Mouse (Mus musculus): Measurements from ENCODE around the gene Epn2. TPM values are rescaled to one million over a fixed set of nuclear protein-coding genes. Genes with fewer than 3 reads are reported as not detected.
A peak's percentile ranks its signal among the peaks of the same experiment; 100 is the strongest.

Epn2 gene
- polyA plus RNA-seq, 1 experiment from 2014 or later: 22.5 TPM

- H3K4me1 ChIP-seq: peaks cover 41% of the 10 kb centered on the region
- H3K9me3 ChIP-seq: no peaks in the 10 kb centered on the region
- H3K27ac ChIP-seq: peak overlapping the region; percentile 75
- WGBS: 15% methylated on average over 20 of the region's 22 CpGs
- H3K27me3 ChIP-seq (ENCODE audit: poor library complexity, severe bottlenecking): peaks cover 39% of the 10 kb centered on the region
- no peaks in the 10 kb centered on the region for H3K36me3 ChIP-seq (replicated peaks)
- H3K4me3 ChIP-seq: peak overlapping the region; percentile 41
- DNase-seq (ENCODE audit: extremely low spot score, low spot score): peak; percentile 19
Observed at GRCm38 (mm10) chr11:61615686-61616522, 36.4 kb upstream of the Epn2 start.

GRCm38 (mm10) chr11:61614401-61614800 is 34.9 kb upstream of the Epn2 start:
- H3K27ac ChIP-seq: no peak overlapping the region
- H3K36me3 ChIP-seq (replicated peaks): no peaks in the 10 kb centered on the region
- no peaks in the 10 kb centered on the region; the same call in 1 of the 2 replicates for H3K9me3 ChIP-seq
- no peak overlapping the region for H3K4me3 ChIP-seq
- H3K4me1 ChIP-seq: peaks cover 27% of the 10 kb centered on the region
- no peak for DNase-seq (ENCODE audit: extremely low spot score, low spot score)
- 75% methylated on average over 5 of the region's 5 CpGs for WGBS
- H3K27me3 ChIP-seq (ENCODE audit: poor library complexity, severe bottlenecking): peaks cover 35% of the 10 kb centered on the region

- Histone ChIP-seq H3K4me1 (peaks cover 20% of the 10 kb centered on the region), H3K4me3 (no peak overlapping the region), H3K9me3 (no peaks in the 10 kb centered on the region; the same call in 1 of the 2 replicates), H3K36me3 (replicated peaks) (no peaks in the 10 kb centered on the region), H3K27me3 (ENCODE audit: poor library complexity, severe bottlenecking) (peaks cover 22% of the 10 kb centered on the region), H3K27ac (no peak overlapping the region)
- no peak for DNase-seq (ENCODE audit: extremely low spot score, low spot score)
- WGBS: 91% methylated on average over 4 of the region's 4 CpGs
Observed at GRCm38 (mm10) chr11:61612116-61612635, 32.7 kb upstream of the Epn2 start.

GRCm38 (mm10) chr11:61611197-61611596 is 31.7 kb upstream of the Epn2 start:
- DNase-seq (ENCODE audit: extremely low spot score, low spot score): no peak
- peaks cover 10% of the 10 kb centered on the region for H3K4me1 ChIP-seq
- no peaks in the 10 kb centered on the region for H3K36me3 ChIP-seq (replicated peaks)
- H3K4me3 ChIP-seq: no peak overlapping the region
- no peak overlapping the region for H3K27ac ChIP-seq
- 85% methylated on average over 3 of the region's 3 CpGs for WGBS
- H3K9me3 ChIP-seq: peaks cover 7% of the 10 kb centered on the region; the same call in 1 of the 2 replicates
- H3K27me3 ChIP-seq (ENCODE audit: poor library complexity, severe bottlenecking): peaks cover 13% of the 10 kb centered on the region

- no peaks in the 10 kb centered on the region for H3K36me3 ChIP-seq (replicated peaks)
- WGBS: 81% methylated on average over 4 of the region's 4 CpGs
- H3K9me3 ChIP-seq: peaks cover 7% of the 10 kb centered on the region; the same call in 1 of the 2 replicates
- H3K4me1 ChIP-seq: no peaks in the 10 kb centered on the region
- DNase-seq (ENCODE audit: extremely low spot score, low spot score): no peak
- H3K4me3 ChIP-seq: no peak overlapping the region
- no peaks in the 10 kb centered on the region for H3K27me3 ChIP-seq (ENCODE audit: poor library complexity, severe bottlenecking)
- H3K27ac ChIP-seq: no peak overlapping the region
Observed at GRCm38 (mm10) chr11:61608072-61608471, 28.6 kb upstream of the Epn2 start.

- Histone ChIP-seq H3K4me1 (no peaks in the 10 kb centered on the region), H3K27me3 (ENCODE audit: poor library complexity, severe bottlenecking) (no peaks in the 10 kb centered on the region), H3K9me3 (peaks cover 7% of the 10 kb centered on the region; the same call in 1 of the 2 replicates), H3K36me3 (replicated peaks) (no peaks in the 10 kb centered on the region), H3K27ac (no peak overlapping the region), H3K4me3 (no peak overlapping the region)
- DNase-seq (ENCODE audit: extremely low spot score, low spot score): no peak
- 88% methylated on average over 7 of the region's 7 CpGs for WGBS
Observed at GRCm38 (mm10) chr11:61602705-61603104, 23.2 kb upstream of the Epn2 start.

GRCm38 (mm10) chr11:61601465-61601864 is 22.0 kb upstream of the Epn2 start:
- no peak for DNase-seq (ENCODE audit: extremely low spot score, low spot score)
- no peak overlapping the region for H3K27ac ChIP-seq
- peaks cover 1% of the 10 kb centered on the region; the same call in 1 of the 2 replicates for H3K9me3 ChIP-seq
- WGBS: 64% methylated on average over 3 of the region's 3 CpGs
- no peaks in the 10 kb centered on the region for H3K36me3 ChIP-seq (replicated peaks)
- no peaks in the 10 kb centered on the region for H3K4me1 ChIP-seq
- no peaks in the 10 kb centered on the region for H3K27me3 ChIP-seq (ENCODE audit: poor library complexity, severe bottlenecking)
- no peak overlapping the region for H3K4me3 ChIP-seq

- Histone ChIP-seq H3K4me1 (no peaks in the 10 kb centered on the region), H3K9me3 (no peaks in the 10 kb centered on the region; the same call in 1 of the 2 replicates), H3K27me3 (ENCODE audit: poor library complexity, severe bottlenecking) (no peaks in the 10 kb centered on the region), H3K4me3 (no peak overlapping the region), H3K36me3 (replicated peaks) (no peaks in the 10 kb centered on the region), H3K27ac (no peak overlapping the region)
- WGBS: 68% methylated on average over 6 of the region's 6 CpGs
- no peak for DNase-seq (ENCODE audit: extremely low spot score, low spot score)
Observed at GRCm38 (mm10) chr11:61598367-61598766, 18.9 kb upstream of the Epn2 start.

- H3K9me3 ChIP-seq: no peaks in the 10 kb centered on the region; the same call in 1 of the 2 replicates
- no peaks in the 10 kb centered on the region for H3K4me1 ChIP-seq
- H3K27me3 ChIP-seq (ENCODE audit: poor library complexity, severe bottlenecking): no peaks in the 10 kb centered on the region
- DNase-seq (ENCODE audit: extremely low spot score, low spot score): no peak
- H3K4me3 ChIP-seq: no peak overlapping the region
- H3K27ac ChIP-seq: no peak overlapping the region
- no peaks in the 10 kb centered on the region for H3K36me3 ChIP-seq (replicated peaks)
- WGBS: 90% methylated on average over 2 of the region's 2 CpGs
Observed at GRCm38 (mm10) chr11:61597471-61597870, 18.0 kb upstream of the Epn2 start.

GRCm38 (mm10) chr11:61593069-61593468 is 13.6 kb upstream of the Epn2 start:
- no peaks in the 10 kb centered on the region for H3K36me3 ChIP-seq (replicated peaks)
- H3K27me3 ChIP-seq (ENCODE audit: poor library complexity, severe bottlenecking): no peaks in the 10 kb centered on the region
- no peak overlapping the region for H3K27ac ChIP-seq
- DNase-seq (ENCODE audit: extremely low spot score, low spot score): no peak
- H3K4me1 ChIP-seq: 0 out of 2 replicates have a peak, but pooled peaks cover 3% of the 10 kb centered on the region
- no peaks in the 10 kb centered on the region; the same call in 1 of the 2 replicates for H3K9me3 ChIP-seq
- no peak overlapping the region for H3K4me3 ChIP-seq

GRCm38 (mm10) chr11:61592061-61592460 is 12.6 kb upstream of the Epn2 start:
- no peaks in the 10 kb centered on the region for H3K36me3 ChIP-seq (replicated peaks)
- 0 out of 2 replicates have a peak, but pooled peaks cover 3% of the 10 kb centered on the region for H3K4me1 ChIP-seq
- no peak overlapping the region for H3K27ac ChIP-seq
- no peak overlapping the region for H3K4me3 ChIP-seq
- no peak for DNase-seq (ENCODE audit: extremely low spot score, low spot score)
- no peaks in the 10 kb centered on the region for H3K27me3 ChIP-seq (ENCODE audit: poor library complexity, severe bottlenecking)
- no peaks in the 10 kb centered on the region; the same call in 1 of the 2 replicates for H3K9me3 ChIP-seq
- 92% methylated on average over 3 of the region's 3 CpGs for WGBS

- DNase-seq (ENCODE audit: extremely low spot score, low spot score): no peak
- H3K36me3 ChIP-seq (replicated peaks): no peaks in the 10 kb centered on the region
- no peak overlapping the region for H3K27ac ChIP-seq
- H3K4me3 ChIP-seq: no peak overlapping the region
- 60% methylated on average over 7 of the region's 7 CpGs for WGBS
- H3K9me3 ChIP-seq: no peaks in the 10 kb centered on the region; the same call in 1 of the 2 replicates
- 0 out of 2 replicates have a peak, but pooled peaks cover 3% of the 10 kb centered on the region for H3K4me1 ChIP-seq
- H3K27me3 ChIP-seq (ENCODE audit: poor library complexity, severe bottlenecking): no peaks in the 10 kb centered on the region
Observed at GRCm38 (mm10) chr11:61590516-61591213, 11.2 kb upstream of the Epn2 start.
